Mouse (Mus musculus) hindbrain, embryonic 16.5 days (tissue): ENCODE measurements around the gene Icmt. TPM values are rescaled to one million over a fixed set of nuclear protein-coding genes. Genes with fewer than 3 reads are reported as not detected.

Experiments
- ATAC-seq: fragments of 200-750 bp; cut with Nextera tagmentation; 2 replicates; pipeline ENCODE4 v1.8.0; 2017; ENCODE audit warnings: moderate TSS enrichment, moderate library complexity
- H3K27ac ChIP-seq: fragments of 300-500 bp; sonication (generic); 2 replicates; pipeline ENCODE4 v1.5.1; 2014; ENCODE audit warnings: low read depth, mild to moderate bottlenecking, control low read depth, low read length, moderate library complexity
- H3K27me3 ChIP-seq: fragments of 300-500 bp; sonication (generic); replicated peaks from 2 replicates; pipeline ENCODE4 v1.6.1; 2014; ENCODE audit warnings: low read length; ENCODE audit not compliant: control insufficient read depth, insufficient read depth
- H3K36me3 ChIP-seq: fragments of 300-500 bp; sonication (generic); 2 replicates; pipeline ENCODE4 v1.6.1; 2014; ENCODE audit warnings: mild to moderate bottlenecking, low read length, moderate library complexity, mixed read lengths; ENCODE audit not compliant: control insufficient read depth, insufficient read depth
- H3K4me1 ChIP-seq: fragments of 300-500 bp; sonication (generic); 2 replicates; pipeline ENCODE4 v1.6.1; 2014; ENCODE audit warnings: low read depth, low read length; ENCODE audit not compliant: control insufficient read depth, insufficient read depth
- H3K4me2 ChIP-seq: fragments of 300-500 bp; sonication (generic); 2 replicates; pipeline ENCODE4 v1.6.1; 2014; ENCODE audit warnings: mild to moderate bottlenecking, low read length, control low read depth, moderate library complexity
- H3K4me3 ChIP-seq: fragments of 300-500 bp; sonication (generic); 2 replicates; pipeline ENCODE4 v1.5.1; 2014; ENCODE audit warnings: mild to moderate bottlenecking, low read length, control low read depth, moderate library complexity
- H3K9ac ChIP-seq: fragments of 300-500 bp; sonication (generic); 2 replicates; pipeline ENCODE4 v1.6.1; 2014; ENCODE audit warnings: low read depth, mild to moderate bottlenecking, control low read depth, low read length, moderate library complexity
- H3K9me3 ChIP-seq: fragments of 300-500 bp; sonication (generic); 2 replicates; pipeline ENCODE4 v1.6.1; 2014; ENCODE audit warnings: mild to moderate bottlenecking, low read length, moderate library complexity; ENCODE audit not compliant: control insufficient read depth
- WGBS: fragments of 180-500 bp; shearing (Covaris S2); extraction: QIAGEN DNeasy Blood & Tissue Kit; methylation state at CpG from one replicate; pipeline ENCODE4 v1.1.7; 2014; 5-methylcytosine and 5-hydroxymethylcytosine counted together
- polyA plus RNA-seq: library from polyadenylated mRNA; unstranded; fragments of >200 nt; fragmentation: Nextera tagmentation; extraction: Ambion mirVana; gene quantifications from 2 replicates; pipeline ENCODE4 v1.2.1, GENCODE M21; 2015

Icmt gene
- polyA plus RNA-seq = 17.2 and 22.2 TPM in 2 replicates

DNA sequence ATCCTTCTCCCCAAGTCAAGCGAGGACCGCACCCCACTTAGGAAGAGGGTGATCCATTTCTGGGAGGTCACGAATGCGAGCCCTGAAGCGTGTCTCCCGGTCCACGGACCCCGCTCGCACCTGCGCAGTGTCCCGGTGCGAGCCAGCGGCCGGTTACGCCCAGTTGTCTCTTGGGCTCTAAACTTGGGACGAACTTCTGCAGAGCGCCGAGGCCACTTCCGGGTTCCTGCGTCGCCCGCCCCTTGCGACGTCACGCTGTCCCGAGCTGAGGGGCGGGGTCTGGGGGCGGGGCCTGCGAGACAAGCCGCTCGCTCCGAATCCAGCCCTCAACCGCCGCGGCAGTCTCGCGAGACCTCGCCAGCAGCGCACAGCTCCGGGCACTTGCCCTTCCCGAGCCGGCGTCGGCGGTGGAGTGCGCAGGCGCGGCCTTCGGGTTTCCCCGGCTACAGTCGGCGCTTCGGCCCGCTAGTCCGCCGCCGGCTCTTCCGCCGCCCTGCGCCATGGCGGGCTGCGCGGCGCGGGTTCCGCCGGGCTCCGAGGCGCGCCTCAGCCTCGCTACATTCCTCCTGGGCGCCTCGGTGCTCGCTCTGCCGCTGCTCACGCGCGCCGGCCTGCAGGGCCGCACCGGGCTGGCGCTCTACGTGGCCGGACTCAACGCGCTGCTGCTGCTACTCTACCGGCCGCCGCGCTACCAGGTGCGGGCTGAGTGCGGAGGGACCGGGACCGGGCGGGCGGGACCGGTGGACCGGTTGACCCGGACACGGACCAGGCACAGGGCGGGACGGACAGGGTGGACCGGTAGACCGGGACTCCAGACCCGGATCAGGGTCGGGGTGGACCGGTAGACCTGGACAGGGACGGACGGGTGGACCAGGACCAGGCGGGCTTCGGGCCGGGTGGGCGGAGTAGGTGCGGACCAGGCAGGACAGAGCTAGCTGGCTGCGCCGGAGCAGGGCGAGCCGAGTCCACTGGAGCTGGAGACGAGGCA lies at the start of gene Icmt:
Gene Icmt (plus strand): TSS at position 354 of the 988 bp plus-strand sequence.
- under 1% methylated on average over 114 of the region's 119 CpGs for WGBS
- Histone ChIP-seq H3K4me2 (peak within 1 kb of the TSS; percentile 97), H3K4me1 (peaks cover 16% of the 10 kb centered on the region), H3K27ac (peak within 1 kb of the TSS; percentile 82), H3K27me3 (peaks cover 23% of the 10 kb centered on the region), H3K9me3 (no peaks in the 10 kb centered on the region), H3K36me3 (peaks cover 3% of the 10 kb centered on the region), H3K9ac (peak within 1 kb of the TSS; percentile 98), H3K4me3 (peak within 1 kb of the TSS; percentile 88)
- peak; percentile 95 for ATAC-seq

DNA sequence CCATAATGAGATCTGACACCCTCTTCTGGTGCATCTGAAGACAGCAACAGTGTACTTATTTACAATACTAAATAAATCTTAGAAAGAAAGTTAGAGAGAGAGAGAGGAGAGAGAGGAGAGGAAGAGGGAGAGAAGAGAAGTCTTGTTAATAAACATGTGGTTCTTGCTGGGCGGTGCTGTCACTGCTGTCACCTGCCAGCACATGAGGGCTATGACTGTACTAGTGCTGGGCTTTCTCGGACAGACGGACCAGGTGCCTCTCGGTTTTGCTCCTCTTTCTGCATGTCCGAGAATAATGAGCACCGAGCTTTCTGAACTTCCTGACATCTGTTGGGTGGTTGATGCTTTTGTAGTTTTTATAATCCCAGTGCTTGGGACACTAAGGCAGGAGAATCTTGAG lies 46.4 kb upstream of the Icmt start:
- no peak overlapping the region for H3K4me3 ChIP-seq
- H3K27me3 ChIP-seq = no peaks in the 10 kb centered on the region
- H3K9me3 ChIP-seq = no peaks in the 10 kb centered on the region
- peaks cover 17% of the 10 kb centered on the region for H3K36me3 ChIP-seq
- no peak for ATAC-seq
- peaks cover 4% of the 10 kb centered on the region for H3K4me1 ChIP-seq
- no peak overlapping the region for H3K4me2 ChIP-seq
- no peak overlapping the region for H3K9ac ChIP-seq
- no peak overlapping the region for H3K27ac ChIP-seq
- WGBS = 90% methylated on average over 6 of the region's 6 CpGs

DNA sequence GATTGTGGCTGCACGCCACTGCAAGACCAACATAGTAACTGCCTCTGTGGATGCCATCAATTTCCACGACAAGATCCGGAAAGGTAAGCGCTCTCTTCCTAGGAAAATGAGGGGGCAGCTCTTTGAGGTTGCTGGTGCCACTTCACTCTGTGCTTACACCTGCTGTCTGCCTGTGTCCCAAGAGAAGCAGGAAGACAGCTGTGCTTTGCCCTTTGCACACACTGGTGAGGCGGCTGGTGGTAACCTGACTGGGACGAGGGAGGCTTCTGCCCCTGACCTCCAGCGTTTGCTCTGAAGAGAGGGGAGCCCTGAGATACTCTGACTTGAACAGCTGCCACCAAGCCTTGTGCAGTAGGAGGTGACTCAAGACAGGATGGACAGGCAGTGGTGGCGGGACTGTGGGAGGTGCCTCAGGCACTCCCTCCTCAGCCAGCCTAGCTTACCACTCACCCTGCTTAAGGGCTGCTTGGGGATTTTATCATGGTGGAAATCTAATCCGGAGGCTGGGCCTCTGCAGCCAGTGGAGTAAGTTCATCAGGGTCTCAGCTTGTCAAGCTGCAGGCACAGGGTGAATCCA lies 43.8 kb upstream of the Icmt start:
- no peaks in the 10 kb centered on the region for H3K9me3 ChIP-seq
- no peaks in the 10 kb centered on the region for H3K27me3 ChIP-seq
- H3K9ac ChIP-seq = no peak overlapping the region
- 80% methylated on average over 9 of the region's 9 CpGs for WGBS
- peaks cover 17% of the 10 kb centered on the region for H3K36me3 ChIP-seq
- H3K27ac ChIP-seq = no peak overlapping the region
- no peaks in the 10 kb centered on the region for H3K4me1 ChIP-seq
- H3K4me2 ChIP-seq = no peak overlapping the region
- H3K4me3 ChIP-seq = no peak overlapping the region
- ATAC-seq = no peak

- no peaks in the 10 kb centered on the region for H3K27me3 ChIP-seq
- ATAC-seq = no peak
- no peak overlapping the region for H3K4me2 ChIP-seq
- no peaks in the 10 kb centered on the region for H3K9me3 ChIP-seq
- peaks cover 19% of the 10 kb centered on the region for H3K36me3 ChIP-seq
- no peak overlapping the region for H3K4me3 ChIP-seq
- H3K27ac ChIP-seq = no peak overlapping the region
- no peak overlapping the region for H3K9ac ChIP-seq
- peaks cover 4% of the 10 kb centered on the region; the same call in 1 of the 2 replicates for H3K4me1 ChIP-seq
- WGBS = 43% methylated on average over 6 of the region's 6 CpGs
Observed at GRCm38 (mm10) chr4:152257070-152257469, 40.0 kb upstream of the Icmt start.

DNA sequence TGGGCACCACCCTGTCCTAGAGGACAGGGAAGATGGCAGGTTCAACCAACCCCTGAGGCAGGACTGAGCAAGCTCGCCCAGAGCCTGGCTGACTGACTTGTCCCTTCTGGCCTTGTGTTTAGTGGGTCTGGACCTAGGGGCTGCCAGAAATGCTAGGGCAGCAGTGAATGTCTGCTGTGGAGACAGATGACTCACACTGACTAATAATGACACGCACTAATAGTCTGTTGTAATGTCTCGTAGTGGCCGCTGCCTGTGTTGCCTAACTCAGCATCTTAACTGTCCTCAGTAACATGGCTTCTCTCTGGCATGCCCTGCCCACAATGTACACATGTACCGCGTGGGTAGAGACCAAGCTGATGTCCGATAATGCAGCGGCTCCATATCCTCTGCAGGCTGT lies 36.6 kb upstream of the Icmt start:
- no peak overlapping the region for H3K4me2 ChIP-seq
- no peak overlapping the region for H3K9ac ChIP-seq
- H3K27me3 ChIP-seq = no peaks in the 10 kb centered on the region
- H3K9me3 ChIP-seq = no peaks in the 10 kb centered on the region
- no peak overlapping the region for H3K4me3 ChIP-seq
- no peak overlapping the region for H3K27ac ChIP-seq
- ATAC-seq = no peak
- peaks cover 17% of the 10 kb centered on the region for H3K4me1 ChIP-seq
- 89% methylated on average over 8 of the region's 8 CpGs for WGBS
- peaks cover 7% of the 10 kb centered on the region for H3K36me3 ChIP-seq

GRCm38 (mm10) chr4:152262187-152262586 lies 34.8 kb upstream of the Icmt start:
- no peak for ATAC-seq
- Histone ChIP-seq H3K27ac (no peak overlapping the region), H3K27me3 (no peaks in the 10 kb centered on the region), H3K4me2 (no peak overlapping the region), H3K9me3 (no peaks in the 10 kb centered on the region), H3K9ac (no peak overlapping the region), H3K4me3 (no peak overlapping the region), H3K36me3 (peaks cover 7% of the 10 kb centered on the region), H3K4me1 (peaks cover 21% of the 10 kb centered on the region)
- WGBS = 58% methylated on average over 9 of the region's 9 CpGs

DNA sequence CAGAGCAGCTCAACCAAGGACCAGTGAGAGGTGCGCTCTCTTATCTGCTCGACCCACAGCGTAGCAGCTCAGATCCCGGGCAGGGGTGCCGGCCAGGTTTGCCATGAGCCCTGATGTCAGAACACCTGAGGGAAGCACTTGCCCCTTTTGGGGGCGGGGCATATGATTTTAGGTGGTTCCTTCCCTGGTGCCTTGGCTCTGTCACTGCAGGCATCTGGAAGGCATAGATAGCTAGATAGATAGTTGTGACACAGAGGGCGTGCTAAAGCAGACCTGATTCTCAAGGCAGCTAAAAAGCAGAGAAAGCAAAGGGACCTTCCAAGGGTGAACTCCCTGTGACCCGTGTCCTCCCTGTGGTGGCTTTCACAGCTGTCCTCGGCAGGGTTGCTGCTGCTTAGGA lies 33.9 kb upstream of the Icmt start:
- Histone ChIP-seq H3K4me2 (no peak overlapping the region), H3K9me3 (no peaks in the 10 kb centered on the region), H3K9ac (no peak overlapping the region), H3K4me3 (no peak overlapping the region), H3K4me1 (peaks cover 24% of the 10 kb centered on the region), H3K36me3 (peaks cover 7% of the 10 kb centered on the region), H3K27ac (no peak overlapping the region), H3K27me3 (no peaks in the 10 kb centered on the region)
- no peak for ATAC-seq
- WGBS = 65% methylated on average over 9 of the region's 9 CpGs

DNA sequence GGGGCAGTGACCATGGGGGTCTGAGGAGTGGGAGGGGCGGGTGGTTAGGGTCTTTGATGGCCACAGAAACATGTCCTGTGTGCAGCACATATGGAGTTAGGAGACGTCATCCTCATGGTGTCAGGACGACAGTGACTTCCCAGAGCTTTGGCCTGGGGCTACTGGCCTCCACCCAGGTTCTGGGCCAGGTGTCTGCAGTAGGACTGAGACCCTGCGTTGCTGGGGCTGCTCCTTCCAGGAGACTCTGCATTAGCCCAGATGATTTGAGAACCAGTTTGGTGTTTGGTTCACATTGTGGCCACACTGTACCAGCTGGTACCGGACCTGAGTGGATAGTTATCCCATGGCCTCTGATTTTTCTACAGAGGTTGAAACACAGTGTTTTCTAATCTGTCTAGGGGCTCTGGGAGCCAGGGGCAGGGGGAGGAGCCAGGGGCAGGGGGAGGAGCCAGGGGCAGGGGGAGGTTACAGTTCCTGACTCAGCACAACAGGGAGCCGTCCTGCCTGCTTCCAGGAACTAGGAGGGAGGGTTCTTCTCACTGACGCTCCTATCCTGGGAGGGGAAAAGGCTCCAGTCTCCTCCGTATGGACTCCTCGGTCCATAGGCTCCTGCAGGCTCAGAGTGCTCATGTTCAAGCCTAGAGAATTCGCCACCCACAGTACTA lies 33.4 kb upstream of the Icmt start:
- Histone ChIP-seq H3K27ac (no peak overlapping the region; the same call in 1 of the 2 replicates), H3K9me3 (no peaks in the 10 kb centered on the region), H3K4me2 (no peak overlapping the region; the same call in 1 of the 2 replicates), H3K36me3 (peaks cover 7% of the 10 kb centered on the region), H3K9ac (no peak overlapping the region), H3K4me1 (peaks cover 24% of the 10 kb centered on the region), H3K4me3 (no peak overlapping the region), H3K27me3 (no peaks in the 10 kb centered on the region)
- no peak for ATAC-seq
- 32% methylated on average over 10 of the region's 10 CpGs for WGBS

DNA sequence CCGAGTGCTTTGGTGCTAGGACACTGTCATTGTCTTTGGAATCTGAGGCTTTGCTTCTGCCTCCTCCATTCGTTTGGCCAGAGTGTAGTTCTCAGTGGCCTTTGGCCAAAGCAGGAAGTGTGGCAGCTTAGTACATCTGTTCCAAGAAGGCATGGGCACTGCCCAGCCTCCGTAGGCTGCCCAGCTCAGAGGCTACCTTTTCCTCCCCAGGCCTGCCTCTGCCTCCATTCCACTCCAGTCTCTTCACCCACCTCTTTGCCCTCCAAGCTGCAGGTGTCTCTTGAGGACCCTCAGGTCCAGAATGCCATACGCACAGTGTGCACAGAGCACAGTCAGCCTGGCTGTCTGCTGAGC lies 32.9 kb upstream of the Icmt start:
- Histone ChIP-seq H3K9me3 (no peaks in the 10 kb centered on the region), H3K4me1 (peaks cover 24% of the 10 kb centered on the region), H3K36me3 (peaks cover 7% of the 10 kb centered on the region), H3K27ac (peak overlapping the region; percentile 29; the same call in 1 of the 2 replicates), H3K9ac (no peak overlapping the region), H3K4me3 (no peak overlapping the region), H3K4me2 (no peak overlapping the region; the same call in 1 of the 2 replicates), H3K27me3 (no peaks in the 10 kb centered on the region)
- no peak for ATAC-seq
- WGBS = 48% methylated on average over 4 of the region's 4 CpGs
